Mouse (Mus musculus) C2C12 (cell line): ENCODE measurements around the gene Hes3. TPM values are rescaled to one million over a fixed set of nuclear protein-coding genes. Genes with fewer than 3 reads are reported as not detected.

ENCODE experiments used
- H3K27me3 ChIP-seq: one replicate; pipeline ENCODE4 v1.6.1; 2011; ENCODE audit not compliant: control insufficient read depth, insufficient read depth, insufficient read length
- H3K36me3 ChIP-seq: one replicate; pipeline ENCODE4 v1.6.1; 2011; ENCODE audit not compliant: control insufficient read depth, insufficient read depth
- H3K4me3 ChIP-seq: one replicate; pipeline ENCODE4 v1.5.1; 2011; ENCODE audit warnings: mild to moderate bottlenecking, control low read depth; ENCODE audit not compliant: poor library complexity, insufficient read depth, severe bottlenecking
- H3K79me2 ChIP-seq: one replicate; pipeline ENCODE4 v1.6.1; 2011; ENCODE audit not compliant: control insufficient read depth, insufficient read depth
- H3K79me3 ChIP-seq: one replicate; pipeline ENCODE4 v1.6.1; 2011; ENCODE audit warnings: low read depth, control low read depth
- H3ac ChIP-seq: one replicate; pipeline ENCODE3; 2011; ENCODE audit warnings: low read depth; ENCODE audit not compliant: control insufficient read depth, insufficient read length
- CEBPB ChIP-seq: IDR thresholded peaks from one replicate; pipeline ENCODE4 v1.6.1; 2011; ENCODE audit warnings: low read depth, mild to moderate bottlenecking, control low read depth, moderate library complexity
- CTCF ChIP-seq: IDR thresholded peaks from one replicate; pipeline ENCODE4 v1.5.1; 2011; ENCODE audit not compliant: control insufficient read depth, insufficient read depth, insufficient read length
- FOSL1 ChIP-seq: IDR thresholded peaks from one replicate; pipeline ENCODE4 v1.8.0; 2011; ENCODE audit warnings: mild to moderate bottlenecking, low read length; ENCODE audit not compliant: poor library complexity, insufficient read depth, severe bottlenecking
- MAX ChIP-seq: IDR thresholded peaks from one replicate; pipeline ENCODE4 v1.6.1; 2011; ENCODE audit warnings: mild to moderate bottlenecking, control low read depth
- MYOD1 ChIP-seq: IDR thresholded peaks from one replicate; pipeline ENCODE4 v1.6.1; 2011; ENCODE audit warnings: low read depth; ENCODE audit not compliant: control insufficient read depth, insufficient read length
- MYOG ChIP-seq: IDR thresholded peaks from one replicate; pipeline ENCODE4 v1.6.1; 2011; ENCODE audit not compliant: control insufficient read depth, insufficient read length; ENCODE audit errors: extremely low read depth
- USF1 ChIP-seq: IDR thresholded peaks from one replicate; pipeline ENCODE4 v1.6.1; 2011; ENCODE audit warnings: low read depth, mild to moderate bottlenecking, control low read depth, moderate library complexity
- polyA plus RNA-seq: library from polyadenylated mRNA; unstranded; fragments of >200 nt; fragmentation: generic; extraction: Trizol; gene quantifications from one replicate; pipeline ENCODE4 v1.2.1, GENCODE M21; 2012; ENCODE audit warnings: missing spikeins

Hes3 gene
- polyA plus RNA-seq, 1 experiment, result not detected

GRCm38 (mm10) chr4:152273191-152273590, 18.3 kb downstream of the Hes3 start:
- no peak for TF ChIP-seq MAX
- no peak for TF ChIP-seq MYOD1
- no peak for TF ChIP-seq CEBPB
- no peak for TF ChIP-seq USF1
- no peak for TF ChIP-seq CTCF
- no peak for TF ChIP-seq FOSL1
- no peak for TF ChIP-seq MYOG
- Histone ChIP-seq H3ac (no peak overlapping the region), H3K36me3 (peaks cover 16% of the 10 kb centered on the region), H3K4me3 (no peak overlapping the region), H3K79me2 (no peaks in the 10 kb centered on the region), H3K79me3 (no peaks in the 10 kb centered on the region), H3K27me3 (no peaks in the 10 kb centered on the region)

- no peaks in the 10 kb centered on the region for H3K79me2 ChIP-seq
- no peaks in the 10 kb centered on the region for H3K27me3 ChIP-seq
- no peak overlapping the region for H3ac ChIP-seq
- H3K79me3 ChIP-seq, result no peaks in the 10 kb centered on the region
- no peak for TF ChIP-seq FOSL1
- H3K4me3 ChIP-seq, result no peak overlapping the region
- peaks cover 16% of the 10 kb centered on the region for H3K36me3 ChIP-seq
These were observed 18.9 kb downstream of the Hes3 start for GRCm38 (mm10) chr4:152272449-152273049.

- H3K4me3 ChIP-seq, result no peak overlapping the region
- TF ChIP-seq MAX (no peak), USF1 (no peak), CTCF (no peak), MYOD1 (no peak), MYOG (no peak), CEBPB (no peak), FOSL1 (no peak)
- H3K79me3 ChIP-seq, result no peaks in the 10 kb centered on the region
- H3K79me2 ChIP-seq, result no peaks in the 10 kb centered on the region
- H3K27me3 ChIP-seq, result no peaks in the 10 kb centered on the region
- H3ac ChIP-seq, result no peak overlapping the region
- H3K36me3 ChIP-seq, result peaks cover 16% of the 10 kb centered on the region
These were observed 19.5 kb downstream of the Hes3 start for GRCm38 (mm10) chr4:152272006-152272405.

GRCm38 (mm10) chr4:152271334-152271733, 20.1 kb downstream of the Hes3 start:
- H3K79me2 ChIP-seq, result no peaks in the 10 kb centered on the region
- TF ChIP-seq CEBPB (no peak), MYOG (no peak), MAX (no peak), FOSL1 (no peak), MYOD1 (no peak), USF1 (no peak), CTCF (no peak)
- no peak overlapping the region for H3ac ChIP-seq
- H3K79me3 ChIP-seq, result no peaks in the 10 kb centered on the region
- no peak overlapping the region for H3K4me3 ChIP-seq
- peaks cover 16% of the 10 kb centered on the region for H3K36me3 ChIP-seq
- no peaks in the 10 kb centered on the region for H3K27me3 ChIP-seq

- peaks cover 20% of the 10 kb centered on the region for H3K36me3 ChIP-seq
- H3K4me3 ChIP-seq, result no peak overlapping the region
- H3K27me3 ChIP-seq, result no peaks in the 10 kb centered on the region
- no peak overlapping the region for H3ac ChIP-seq
- H3K79me3 ChIP-seq, result no peaks in the 10 kb centered on the region
- H3K79me2 ChIP-seq, result no peaks in the 10 kb centered on the region
- TF ChIP-seq MYOG, result no peak
- TF ChIP-seq CTCF, result no peak
- no peak for TF ChIP-seq MYOD1
- no peak for TF ChIP-seq FOSL1
- TF ChIP-seq MAX, result no peak
- no peak for TF ChIP-seq USF1
- TF ChIP-seq CEBPB, result no peak
These were observed 20.9 kb downstream of the Hes3 start for GRCm38 (mm10) chr4:152270599-152270998.

- no peaks in the 10 kb centered on the region for H3K27me3 ChIP-seq
- TF ChIP-seq USF1, result no peak
- no peak for TF ChIP-seq MYOD1
- no peak for TF ChIP-seq MYOG
- TF ChIP-seq CTCF, result no peak
- TF ChIP-seq FOSL1, result no peak
- no peak for TF ChIP-seq CEBPB
- TF ChIP-seq MAX, result no peak
- H3K4me3 ChIP-seq, result no peak overlapping the region
- no peaks in the 10 kb centered on the region for H3K79me2 ChIP-seq
- H3ac ChIP-seq, result no peak overlapping the region
- H3K79me3 ChIP-seq, result no peaks in the 10 kb centered on the region
- H3K36me3 ChIP-seq, result peaks cover 23% of the 10 kb centered on the region
These were observed 21.5 kb downstream of the Hes3 start for GRCm38 (mm10) chr4:152269967-152270366.
